Mouse (Mus musculus) E14TG2a.4 (cell line): ENCODE measurements around the gene Olfr987.
"Not testable (repeated sequence)": the region's sequence is repeated elsewhere in the genome, so short reads cannot be mapped to it uniquely, and the experiment has no call there.

ENCODE experiments used
- H3K27me3 ChIP-seq: 2 replicates; pipeline ENCODE4 v1.6.1; 2014; ENCODE audit warnings: low read length, control low read depth; ENCODE audit not compliant: insufficient read depth
- H3K36me3 ChIP-seq: 2 replicates; pipeline ENCODE4 v1.6.1; 2014; ENCODE audit warnings: low read length, control low read depth; ENCODE audit not compliant: insufficient read depth
- H3K4me1 ChIP-seq: replicated peaks from 2 replicates; pipeline ENCODE4 v1.6.1; 2014; ENCODE audit warnings: low read depth, low read length, control low read depth
- H3K4me3 ChIP-seq: replicated peaks from 2 replicates; pipeline ENCODE4 v1.5.1; 2014; ENCODE audit warnings: mild to moderate bottlenecking, low read length
- H3K9me3 ChIP-seq: 2 replicates; pipeline ENCODE4 v1.6.1; 2014; ENCODE audit warnings: low read length, control low read depth
- CTCF ChIP-seq: conservative IDR thresholded peaks from 2 replicates; pipeline ENCODE4 v1.5.1; 2014; ENCODE audit warnings: low read length
- NANOG ChIP-seq: IDR thresholded peaks from 2 replicates; pipeline ENCODE4 v1.6.1; 2014; ENCODE audit warnings: borderline replicate concordance, low read length, mixed read lengths
- POU5F1 ChIP-seq: IDR thresholded peaks from 2 replicates; pipeline ENCODE4 v1.6.1; 2014; ENCODE audit warnings: low read length, borderline replicate concordance

Olfr987 gene

GRCm38 (mm10) chr2:85339215-85339614, at the start of gene Olfr987:
Gene Olfr987 (minus strand): TSS chr2:85339315.
- not testable (repeated sequence) for H3K27me3 ChIP-seq, H3K4me3 ChIP-seq, H3K36me3 ChIP-seq, H3K4me1 ChIP-seq, H3K9me3 ChIP-seq

- H3K9me3 ChIP-seq, H3K36me3 ChIP-seq, H3K4me1 ChIP-seq, H3K4me3 ChIP-seq, H3K27me3 ChIP-seq: not testable (repeated sequence)
Measured at GRCm38 (mm10) chr2:85363127-85363526, 24.0 kb upstream of the Olfr987 start, which contains the start of gene Olfr988. Gene Olfr988 (minus strand): TSS chr2:85363227.

GRCm38 (mm10) chr2:85339972-85340371, 857 bp upstream of the Olfr987 start:
- TF ChIP-seq CTCF: no peak
- no peak for TF ChIP-seq POU5F1
- no peak for TF ChIP-seq NANOG
- no peaks in the 10 kb centered on the region for H3K9me3 ChIP-seq
- H3K4me3 ChIP-seq: no peak overlapping the region
- H3K36me3 ChIP-seq: no peaks in the 10 kb centered on the region
- no peaks in the 10 kb centered on the region for H3K27me3 ChIP-seq
- H3K4me1 ChIP-seq: no peaks in the 10 kb centered on the region

GRCm38 (mm10) chr2:85319106-85319505, 20.0 kb downstream of the Olfr987 start:
- no peak for TF ChIP-seq POU5F1
- no peak for TF ChIP-seq CTCF
- TF ChIP-seq NANOG: no peak
- H3K9me3 ChIP-seq: no peaks in the 10 kb centered on the region
- H3K4me3 ChIP-seq: no peak overlapping the region
- no peaks in the 10 kb centered on the region for H3K4me1 ChIP-seq
- no peaks in the 10 kb centered on the region for H3K36me3 ChIP-seq
- no peaks in the 10 kb centered on the region for H3K27me3 ChIP-seq

GRCm38 (mm10) chr2:85285406-85285805, 53.7 kb downstream of the Olfr987 start:
- H3K27me3 ChIP-seq: no peaks in the 10 kb centered on the region

GRCm38 (mm10) chr2:85284626-85285025, 54.5 kb downstream of the Olfr987 start:
- H3K4me3 ChIP-seq: no peak overlapping the region
- H3K9me3 ChIP-seq: no peaks in the 10 kb centered on the region
- H3K4me1 ChIP-seq: no peaks in the 10 kb centered on the region
- no peaks in the 10 kb centered on the region for H3K27me3 ChIP-seq
- no peaks in the 10 kb centered on the region for H3K36me3 ChIP-seq
- no peak for TF ChIP-seq POU5F1
- no peak for TF ChIP-seq CTCF
- TF ChIP-seq NANOG: no peak

More at GRCm38 (mm10) chr2:85285406-85285805, 53.7 kb downstream of the Olfr987 start:
- H3K4me1 ChIP-seq: no peaks in the 10 kb centered on the region
- no peaks in the 10 kb centered on the region for H3K36me3 ChIP-seq
- no peaks in the 10 kb centered on the region for H3K9me3 ChIP-seq
- H3K4me3 ChIP-seq: no peak overlapping the region
- no peak; the same call in 1 of the 2 replicates for TF ChIP-seq NANOG
- no peak for TF ChIP-seq CTCF
- no peak for TF ChIP-seq POU5F1

- TF ChIP-seq NANOG (no peak), CTCF (peak; percentile 66), POU5F1 (no peak)
- Histone ChIP-seq H3K27me3 (no peaks in the 10 kb centered on the region), H3K4me3 (no peak overlapping the region), H3K9me3 (no peaks in the 10 kb centered on the region), H3K4me1 (no peaks in the 10 kb centered on the region), H3K36me3 (no peaks in the 10 kb centered on the region)
Measured at GRCm38 (mm10) chr2:85283631-85284466, 55.3 kb downstream of the Olfr987 start.

GRCm38 (mm10) chr2:85281023-85281422, 58.1 kb downstream of the Olfr987 start:
- H3K9me3 ChIP-seq: no peaks in the 10 kb centered on the region
- H3K4me1 ChIP-seq: no peaks in the 10 kb centered on the region
- H3K27me3 ChIP-seq: no peaks in the 10 kb centered on the region
- H3K36me3 ChIP-seq: no peaks in the 10 kb centered on the region
- no peak for TF ChIP-seq CTCF
- no peak for TF ChIP-seq POU5F1
- TF ChIP-seq NANOG: no peak
- no peak overlapping the region for H3K4me3 ChIP-seq
